Mouse (Mus musculus): ENCODE measurements around the gene Zfp410.

The Zfp410 gene

GRCm38 (mm10) chr12:84361555-84362489, 45.2 kb downstream of the Zfp410 start, which contains the start of the genes Coq6 and Fam161b:
TSS of gene Coq6 (plus strand) at chr12:84361657.
TSS of gene Fam161b (minus strand) at chr12:84361833.
- peak; percentile 98 to 99 for DNase-seq (ENCODE audit: low spot score in 2 of 2)

- DNase-seq (ENCODE audit: low spot score in 2 of 2): no peak
Observed at GRCm38 (mm10) chr12:84362872-84363271, 46.2 kb downstream of the Zfp410 start.

- no peak for DNase-seq (ENCODE audit: low spot score in 2 of 2)
Observed at GRCm38 (mm10) chr12:84364291-84364690, 47.6 kb downstream of the Zfp410 start.

- DNase-seq (ENCODE audit: low spot score in 2 of 2): no peak
Observed at GRCm38 (mm10) chr12:84365137-84365536, 48.5 kb downstream of the Zfp410 start.

- no peak for DNase-seq (ENCODE audit: low spot score in 2 of 2)
Observed at GRCm38 (mm10) chr12:84366971-84367370, 50.3 kb downstream of the Zfp410 start.

GRCm38 (mm10) chr12:84371647-84372046, 55.0 kb downstream of the Zfp410 start:
- no peak for DNase-seq (ENCODE audit: low spot score in 2 of 2)

- peak in 1 of 2 experiments; percentile 33 for DNase-seq (ENCODE audit: low spot score in 2 of 2)
Observed at GRCm38 (mm10) chr12:84373831-84374481, 57.3 kb downstream of the Zfp410 start.

GRCm38 (mm10) chr12:84382369-84382768, 65.7 kb downstream of the Zfp410 start:
- no peak for DNase-seq (ENCODE audit: low spot score in 2 of 2)

- DNase-seq (ENCODE audit: low spot score in 2 of 2): peak in 1 of 2 experiments; percentile 38
Observed at GRCm38 (mm10) chr12:84384644-84385081, 68.0 kb downstream of the Zfp410 start.

- DNase-seq (ENCODE audit: low spot score in 2 of 2): no peak
Observed at GRCm38 (mm10) chr12:84385408-84385807, 68.8 kb downstream of the Zfp410 start.

GRCm38 (mm10) chr12:84388097-84388496, 71.4 kb downstream of the Zfp410 start:
- DNase-seq (ENCODE audit: low spot score in 2 of 2): no peak

GRCm38 (mm10) chr12:84388774-84389400, 72.2 kb downstream of the Zfp410 start:
- DNase-seq (ENCODE audit: low spot score in 2 of 2): no peak

GRCm38 (mm10) chr12:84390336-84390735, 73.7 kb downstream of the Zfp410 start:
- no peak for DNase-seq (ENCODE audit: low spot score in 2 of 2)

- no peak for DNase-seq (ENCODE audit: low spot score in 2 of 2)
Observed at GRCm38 (mm10) chr12:84392681-84393080, 76.0 kb downstream of the Zfp410 start.

Data from right cerebral cortex, postnatal 10 days (tissue).